Mouse (Mus musculus) CH12.LX (cell line): ENCODE measurements around the gene Tspan5. TPM values are rescaled to one million over a fixed set of nuclear protein-coding genes. Genes with fewer than 3 reads are reported as not detected.

Source experiments
- DNase-seq: peaks from one replicate; pipeline ENCODE4 v3.0.0-alpha.2; 2013; ENCODE audit errors: extremely low read depth
- H3K27ac ChIP-seq: 2 replicates; pipeline ENCODE4 v1.5.1; 2012; ENCODE audit warnings: low read depth, mild to moderate bottlenecking, control low read depth, moderate library complexity; ENCODE audit not compliant: insufficient read depth
- H3K27me3 ChIP-seq: replicated peaks from 2 replicates; pipeline ENCODE3; 2012; ENCODE audit warnings: inconsistent platforms
- H3K36me3 ChIP-seq, 2 experiments: replicated peaks in 1 of 2; 2 replicates each; pipeline versions ENCODE3 to v1.6.1; 2012; ENCODE audit warnings: inconsistent platforms in 1 of 2, low read length in 1 of 2, mild to moderate bottlenecking in 1 of 2, mixed read lengths in 1 of 2, moderate library complexity in 1 of 2; ENCODE audit not compliant: control insufficient read depth in 1 of 2, insufficient read depth in 1 of 2
- H3K4me1 ChIP-seq, 2 experiments: 2 replicates each; pipeline ENCODE4 v1.6.1; 2012; ENCODE audit warnings: inconsistent platforms in 1 of 2, moderate library complexity in 1 of 2; ENCODE audit not compliant: insufficient read depth in 2 of 2, control insufficient read depth in 1 of 2
- H3K4me2 ChIP-seq: 2 replicates; pipeline ENCODE4 v1.6.1; 2012; ENCODE audit warnings: low read depth, mild to moderate bottlenecking, control low read depth; ENCODE audit not compliant: poor library complexity, insufficient read depth, severe bottlenecking
- H3K4me3 ChIP-seq, 3 experiments: fragments of 150-350 bp in 1 of 3; sonication (generic) in 1 of 3; replicated peaks in 1 of 3; 2 replicates each; pipeline versions ENCODE3 to v1.5.1; 2011 to 2012; ENCODE audit warnings: low read depth in 2 of 3, low read length in 2 of 3, mild to moderate bottlenecking in 2 of 3, moderate library complexity in 2 of 3, control low read depth in 1 of 3, improper control_type of control experiment in 1 of 3, inconsistent platforms in 1 of 3, mixed read lengths in 1 of 3; ENCODE audit not compliant: poor library complexity in 1 of 3
- H3K79me2 ChIP-seq: replicated peaks from 2 replicates; pipeline ENCODE4 v1.6.1; 2012; ENCODE audit warnings: mild to moderate bottlenecking, moderate library complexity; ENCODE audit not compliant: control insufficient read depth, poor library complexity, insufficient read depth, severe bottlenecking; ENCODE audit errors: extremely low read depth
- H3K9ac ChIP-seq: 2 replicates; pipeline ENCODE4 v1.6.1; 2012; ENCODE audit warnings: low read depth, mild to moderate bottlenecking, control low read depth, moderate library complexity; ENCODE audit not compliant: insufficient read depth
- H3K9me3 ChIP-seq: replicated peaks from 2 replicates; pipeline ENCODE3; 2012; ENCODE audit warnings: low read length, inconsistent platforms, mixed read lengths
- BHLHE40 ChIP-seq: IDR thresholded peaks from 2 replicates; pipeline ENCODE4 v1.6.1; 2011; ENCODE audit warnings: mild to moderate bottlenecking, low read depth, low read length, improper control_type of control experiment
- ELF1 ChIP-seq: IDR thresholded peaks from 2 replicates; pipeline ENCODE4 v1.6.1; 2014; ENCODE audit warnings: low read depth, mild to moderate bottlenecking, inconsistent platforms, low read length, improper control_type of control experiment
- HCFC1 ChIP-seq: IDR thresholded peaks from 2 replicates; pipeline ENCODE4 v1.6.1; 2012; ENCODE audit warnings: low read depth, mild to moderate bottlenecking, inconsistent platforms, low read length, improper control_type of control experiment
- MEF2A ChIP-seq: IDR thresholded peaks from 2 replicates; pipeline ENCODE4 v1.6.1; 2014; ENCODE audit warnings: low read depth, mild to moderate bottlenecking, inconsistent platforms, low read length, improper control_type of control experiment, borderline replicate concordance
- MXI1 ChIP-seq: IDR thresholded peaks from 2 replicates; pipeline ENCODE4 v1.6.1; 2011; ENCODE audit warnings: mild to moderate bottlenecking, low read depth, low read length, improper control_type of control experiment
- NRF1 ChIP-seq: IDR thresholded peaks from 2 replicates; pipeline ENCODE4 v1.6.1; 2014; ENCODE audit warnings: low read depth, mild to moderate bottlenecking, inconsistent platforms, low read length, improper control_type of control experiment, moderate library complexity
- PAX5 ChIP-seq: IDR thresholded peaks from 2 replicates; pipeline ENCODE4 v1.6.1; 2012; ENCODE audit warnings: low read length, inconsistent platforms, mixed read lengths
- POLR2AphosphoS2 ChIP-seq: IDR thresholded peaks from 2 replicates; pipeline ENCODE4 v1.6.1; 2011; ENCODE audit warnings: low read depth, low read length, improper control_type of control experiment
- RCOR1 ChIP-seq: conservative IDR thresholded peaks from 2 replicates; pipeline ENCODE4 v1.6.1; 2012; ENCODE audit warnings: low read depth, mild to moderate bottlenecking, inconsistent platforms, low read length, improper control_type of control experiment
- TBP ChIP-seq: conservative IDR thresholded peaks from 2 replicates; pipeline ENCODE4 v1.6.1; 2011; ENCODE audit warnings: low read depth, low read length, improper control_type of control experiment
- USF2 ChIP-seq: conservative IDR thresholded peaks from 2 replicates; pipeline ENCODE4 v1.6.1; 2011; ENCODE audit warnings: low read depth, low read length, improper control_type of control experiment
- ZKSCAN1 ChIP-seq: IDR thresholded peaks from 2 replicates; pipeline ENCODE4 v1.6.1; 2012; ENCODE audit warnings: low read depth, inconsistent platforms, low read length, improper control_type of control experiment, borderline replicate concordance
- ZMIZ1 ChIP-seq: IDR thresholded peaks from 2 replicates; pipeline ENCODE4 v1.6.1; 2012; ENCODE audit warnings: low read depth, mild to moderate bottlenecking, inconsistent platforms, low read length, improper control_type of control experiment
- dilution Hi-C: fragments of 300-500 bp; cut with MboI; formaldehyde crosslinking; loops from 2 replicates; pipeline ENCODE4 v1.14.3; 2020; ENCODE audit warnings: low sequenced_read_pairs; ENCODE audit not compliant: extremely low pct_unique_long_range_greater_than_20kb, extremely low pct_ligation_motif_present
- in situ Hi-C: fragments of 300-500 bp; cut with MboI; formaldehyde crosslinking; loops from 3 replicates; pipeline ENCODE4 v1.14.3; 2019; ENCODE audit warnings: low sequenced_read_pairs, low pct_ligation_motif_present, low pct_unique_long_range_greater_than_20kb, mixed read lengths
- polyA plus RNA-seq: library from polyadenylated mRNA; unstranded; fragments of >175 nt; gene quantifications from 2 replicates; pipeline ENCODE4 v1.2.1, GENCODE M21; 2012; ENCODE audit warnings: low read depth; ENCODE audit not compliant: insufficient read length
- total RNA-seq, 2 experiments: library from RNA; depleted of rRNA; stranded (reverse); fragments of 300-350 nt in 1 of 2; fragments of >200 nt in 1 of 2; gene quantifications; 2 replicates each; pipeline ENCODE4 v1.2.3; 2012 to 2014

Tspan5 gene
- total and polyA plus RNA-seq, 3 experiments: 17.2 to 43.1 (median 25.9) TPM

DNA sequence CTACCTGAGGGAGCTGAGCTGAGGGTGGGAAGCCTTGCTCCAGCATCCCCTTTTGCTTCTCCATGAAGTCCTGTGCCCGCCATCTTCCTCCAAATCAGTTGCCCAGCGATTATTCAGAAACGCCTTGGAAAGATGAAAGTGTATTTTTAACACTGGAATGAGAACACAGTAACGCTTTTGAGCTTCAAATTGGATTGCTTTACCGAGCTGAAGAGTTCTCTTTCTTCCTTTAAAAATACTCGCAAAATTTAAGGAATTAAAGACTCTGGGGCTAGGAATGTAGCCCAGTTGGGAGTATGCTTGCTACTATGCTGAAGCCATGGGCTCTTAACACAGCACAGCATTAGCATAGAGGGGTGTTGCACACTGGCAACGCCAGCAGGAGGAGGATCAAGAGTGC is 54.0 kb downstream of the Tspan5 start:
- H3K4me3 ChIP-seq: no peak overlapping the region
- H3K4me2 ChIP-seq: no peak overlapping the region
- H3K27ac ChIP-seq: no peak overlapping the region
- peaks cover 0 to 24% of the 10 kb centered on the region in 2 experiments for H3K36me3 ChIP-seq
- H3K27me3 ChIP-seq: no peaks in the 10 kb centered on the region
- DNase-seq: no peak
- dilution Hi-C loops (no loop called here), in situ Hi-C loops (no loop called here)
- TF ChIP-seq USF2 (no peak), ELF1 (no peak), ZKSCAN1 (no peak), MXI1 (no peak), ZMIZ1 (no peak), TBP (no peak), PAX5 (no peak), RCOR1 (no peak), HCFC1 (no peak)
- H3K4me1 ChIP-seq: peaks cover 2 to 11% of the 10 kb centered on the region in 2 experiments; a peak in 2 of 4 replicates
- H3K9me3 ChIP-seq: no peaks in the 10 kb centered on the region
- no peaks in the 10 kb centered on the region for H3K79me2 ChIP-seq
- H3K9ac ChIP-seq: no peak overlapping the region

DNA sequence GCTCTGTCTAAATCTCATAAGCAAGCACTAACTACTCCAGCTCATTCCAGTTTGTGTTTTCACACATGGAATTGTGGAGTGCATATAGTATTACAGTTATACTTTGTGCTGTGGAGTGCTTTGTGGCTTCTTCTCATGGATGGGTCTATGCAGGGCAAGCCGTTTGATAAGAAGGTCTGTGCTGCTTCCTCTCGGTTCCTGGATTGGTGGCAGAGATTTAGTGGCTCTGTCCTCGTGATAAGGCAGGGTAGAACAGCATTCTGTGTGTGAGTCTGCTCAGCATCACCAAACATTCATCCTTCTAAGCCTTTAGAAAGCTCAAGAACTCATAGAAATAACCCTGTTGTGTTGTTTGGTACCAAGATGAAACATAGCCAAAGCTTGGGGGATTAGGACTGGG is 54.6 kb downstream of the Tspan5 start:
- Histone ChIP-seq H3K9ac (no peak overlapping the region), H3K79me2 (no peaks in the 10 kb centered on the region), H3K27ac (no peak overlapping the region), H3K27me3 (no peaks in the 10 kb centered on the region), H3K4me1 (peaks cover 2 to 16% of the 10 kb centered on the region in 2 experiments; a peak in 2 of 4 replicates), H3K9me3 (no peaks in the 10 kb centered on the region), H3K36me3 (peaks cover 0 to 20% of the 10 kb centered on the region in 2 experiments), H3K4me3 (no peak overlapping the region), H3K4me2 (no peak overlapping the region)
- no peak for DNase-seq
- dilution Hi-C loops: no loop called here
- TF ChIP-seq MEF2A (no peak), NRF1 (no peak), BHLHE40 (no peak), ELF1 (no peak), POLR2AphosphoS2 (no peak), RCOR1 (no peak)
- in situ Hi-C loops: no loop called here
